Mouse (Mus musculus) T-helper 2 cell (primary cell): ENCODE measurements around the gene Fam53b.

Experiments used
- in situ Hi-C: fragments of 300-600 bp; cut with MboI, MseI; formaldehyde crosslinking; loops from one replicate; pipeline ENCODE4 v1.15.1; 2025; ENCODE audit warnings: high pct_unique_total_duplicates

Gene Fam53b

GRCm38 (mm10) chr7:132811716-132812618 lies 1.7 kb downstream of the Fam53b start:
- in situ Hi-C loops = no loop called here

- in situ Hi-C loops = no loop called here
Measured at GRCm38 (mm10) chr7:132810879-132811278, 2.8 kb downstream of the Fam53b start.

GRCm38 (mm10) chr7:132810368-132810767 lies 3.3 kb downstream of the Fam53b start:
- in situ Hi-C loops = no loop called here

GRCm38 (mm10) chr7:132809721-132810120 lies 4.0 kb downstream of the Fam53b start:
- in situ Hi-C loops = loop anchor here (5.0 kb wide), 1 partner anchor 87 kb away; no protein-coding TSS in a partner anchor

- in situ Hi-C loops = loop anchor here (5.0 kb wide), 1 partner anchor 87 kb away; no protein-coding TSS in a partner anchor
Measured at GRCm38 (mm10) chr7:132808841-132809682, 4.6 kb downstream of the Fam53b start.

GRCm38 (mm10) chr7:132808051-132808796 lies 5.5 kb downstream of the Fam53b start:
- in situ Hi-C loops = loop anchor here (5.0 kb wide), 1 partner anchor 86 kb away; no protein-coding TSS in a partner anchor

- in situ Hi-C loops = loop anchor here (5.0 kb wide), 1 partner anchor 85 kb away; no protein-coding TSS in a partner anchor
Measured at GRCm38 (mm10) chr7:132806926-132807857, 6.5 kb downstream of the Fam53b start.

- in situ Hi-C loops = loop anchor here (5.0 kb wide), 1 partner anchor 84 kb away; no protein-coding TSS in a partner anchor
Measured at GRCm38 (mm10) chr7:132806286-132806685, 7.4 kb downstream of the Fam53b start.

- in situ Hi-C loops = loop anchor here (5.0 kb wide), 2 partner anchors 38 to 83 kb away; no protein-coding TSS in a partner anchor
Measured at GRCm38 (mm10) chr7:132804951-132805350, 8.7 kb downstream of the Fam53b start.

GRCm38 (mm10) chr7:132804461-132804860 lies 9.2 kb downstream of the Fam53b start:
- in situ Hi-C loops = loop anchor here (5.0 kb wide), 1 partner anchor 37 kb away; no protein-coding TSS in a partner anchor

- in situ Hi-C loops = loop anchor here (5.0 kb wide), 1 partner anchor 37 kb away; no protein-coding TSS in a partner anchor
Measured at GRCm38 (mm10) chr7:132803962-132804361, 9.7 kb downstream of the Fam53b start.

GRCm38 (mm10) chr7:132803336-132803735 lies 10.3 kb downstream of the Fam53b start:
- in situ Hi-C loops = loop anchor here (5.0 kb wide), 1 partner anchor 36 kb away; no protein-coding TSS in a partner anchor

- in situ Hi-C loops = loop anchor here (5.0 kb wide), 1 partner anchor 35 kb away; no protein-coding TSS in a partner anchor
Measured at GRCm38 (mm10) chr7:132802691-132803090, 11.0 kb downstream of the Fam53b start.

- in situ Hi-C loops = loop anchor here (5.0 kb wide), 1 partner anchor 35 kb away; no protein-coding TSS in a partner anchor
Measured at GRCm38 (mm10) chr7:132802066-132802465, 11.6 kb downstream of the Fam53b start.

- in situ Hi-C loops = loop anchor here (5.0 kb wide), 1 partner anchor 34 kb away; no protein-coding TSS in a partner anchor
Measured at GRCm38 (mm10) chr7:132801509-132801908, 12.2 kb downstream of the Fam53b start.

GRCm38 (mm10) chr7:132800868-132801267 lies 12.8 kb downstream of the Fam53b start:
- in situ Hi-C loops = loop anchor here (5.0 kb wide), 1 partner anchor 34 kb away; no protein-coding TSS in a partner anchor

GRCm38 (mm10) chr7:132799119-132800016 lies 14.3 kb downstream of the Fam53b start:
- in situ Hi-C loops = loop anchor here (5.0 kb wide), 1 partner anchor 32 kb away; no protein-coding TSS in a partner anchor

GRCm38 (mm10) chr7:132795141-132795540 lies 18.5 kb downstream of the Fam53b start:
- in situ Hi-C loops = no loop called here
